Mouse (Mus musculus): ENCODE results near the gene Atp4a. TPM values are rescaled to one million over a fixed set of nuclear protein-coding genes. Genes with fewer than 3 reads are reported as not detected.

The Atp4a gene
- 1.6 and 1.8 TPM in 2 replicates for polyA plus RNA-seq (2016; fragmentation: Nextera tagmentation; extraction: Ambion mirVana)

- Histone ChIP-seq H3K27ac (no peak within 1 kb of the TSS), H3K4me1 (no peaks in the 10 kb centered on the region), H3K36me3 (replicated peaks) (no peaks in the 10 kb centered on the region), H3K4me2 (no peak within 1 kb of the TSS), H3K27me3 (peaks cover 40% of the 10 kb centered on the region), H3K9me3 (no peaks in the 10 kb centered on the region), H3K9ac (no peak within 1 kb of the TSS), H3K4me3 (replicated peaks) (no peak within 1 kb of the TSS)
- WGBS = 81% methylated on average over 3 of the region's 3 CpGs
- ATAC-seq (ENCODE audit: low FRiP score) = no peak
These were observed at the start of gene Atp4a for GRCm38 (mm10) chr7:30711942-30712341. Atp4a (plus strand) TSS chr7:30712209.

GRCm38 (mm10) chr7:30664529-30665200 lies 47.3 kb upstream of the Atp4a start, which contains the start of gene Haus5:
Haus5 (minus strand) TSS chr7:30664994.
- WGBS = under 1% methylated on average over 34 of the region's 34 CpGs
- H3K4me2 ChIP-seq = peak within 1 kb of the TSS; percentile 74
- H3K36me3 ChIP-seq (replicated peaks) = peaks cover 26% of the 10 kb centered on the region
- H3K27ac ChIP-seq = 0 out of 2 replicates have a peak within 1 kb of the TSS, but pooled peaks have one; percentile 19
- H3K4me3 ChIP-seq (replicated peaks) = peak within 1 kb of the TSS; percentile 68
- H3K27me3 ChIP-seq = no peaks in the 10 kb centered on the region
- H3K9me3 ChIP-seq = no peaks in the 10 kb centered on the region
- ATAC-seq (ENCODE audit: low FRiP score) = peak; percentile 94
- H3K9ac ChIP-seq = peak within 1 kb of the TSS; percentile 71
- H3K4me1 ChIP-seq = peaks cover 11% of the 10 kb centered on the region

GRCm38 (mm10) chr7:30665321-30665720 lies 46.7 kb upstream of the Atp4a start:
- Histone ChIP-seq H3K4me2 (peak overlapping the region; percentile 74), H3K9me3 (no peaks in the 10 kb centered on the region), H3K27me3 (no peaks in the 10 kb centered on the region), H3K36me3 (replicated peaks) (peaks cover 20% of the 10 kb centered on the region), H3K4me1 (peaks cover 11% of the 10 kb centered on the region), H3K27ac (no peak overlapping the region), H3K4me3 (replicated peaks) (peak overlapping the region; percentile 68), H3K9ac (peak overlapping the region; percentile 71)
- ATAC-seq (ENCODE audit: low FRiP score) = peak; percentile 57
- 4% methylated on average over 11 of the region's 11 CpGs for WGBS

GRCm38 (mm10) chr7:30669229-30669628 lies 42.8 kb upstream of the Atp4a start:
- Histone ChIP-seq H3K36me3 (replicated peaks) (no peaks in the 10 kb centered on the region), H3K4me3 (replicated peaks) (no peak overlapping the region), H3K27me3 (no peaks in the 10 kb centered on the region), H3K4me1 (peaks cover 10% of the 10 kb centered on the region), H3K27ac (no peak overlapping the region), H3K4me2 (no peak overlapping the region), H3K9ac (no peak overlapping the region), H3K9me3 (no peaks in the 10 kb centered on the region)
- ATAC-seq (ENCODE audit: low FRiP score) = no peak
- WGBS = 45% methylated on average over 3 of the region's 3 CpGs

GRCm38 (mm10) chr7:30671480-30671879 lies 40.5 kb upstream of the Atp4a start, which contains the start of gene Pmis2:
Pmis2 (minus strand) TSS chr7:30671605.
- no peak within 1 kb of the TSS for H3K4me2 ChIP-seq
- no peak within 1 kb of the TSS for H3K27ac ChIP-seq
- no peak within 1 kb of the TSS for H3K4me3 ChIP-seq (replicated peaks)
- H3K4me1 ChIP-seq = no peaks in the 10 kb centered on the region
- H3K27me3 ChIP-seq = peaks cover 3% of the 10 kb centered on the region; the same call in 1 of the 2 replicates
- no peak for ATAC-seq (ENCODE audit: low FRiP score)
- H3K9ac ChIP-seq = no peak within 1 kb of the TSS
- H3K9me3 ChIP-seq = no peaks in the 10 kb centered on the region
- H3K36me3 ChIP-seq (replicated peaks) = no peaks in the 10 kb centered on the region
- whole genome bisulfite sequencing = 69% methylated on average over 9 of the region's 9 CpGs

- no peaks in the 10 kb centered on the region for H3K4me1 ChIP-seq
- WGBS = 68% methylated on average over 5 of the region's 5 CpGs
- H3K4me2 ChIP-seq = no peak overlapping the region
- no peak overlapping the region for H3K9ac ChIP-seq
- no peak for ATAC-seq (ENCODE audit: low FRiP score)
- no peaks in the 10 kb centered on the region for H3K9me3 ChIP-seq
- no peak overlapping the region for H3K27ac ChIP-seq
- peaks cover 3% of the 10 kb centered on the region; the same call in 1 of the 2 replicates for H3K27me3 ChIP-seq
- no peak overlapping the region for H3K4me3 ChIP-seq (replicated peaks)
- no peaks in the 10 kb centered on the region for H3K36me3 ChIP-seq (replicated peaks)
These were observed 33.6 kb upstream of the Atp4a start for GRCm38 (mm10) chr7:30678263-30678975.

- H3K27ac ChIP-seq = no peak overlapping the region
- H3K4me1 ChIP-seq = no peaks in the 10 kb centered on the region
- no peaks in the 10 kb centered on the region for H3K36me3 ChIP-seq (replicated peaks)
- no peaks in the 10 kb centered on the region for H3K9me3 ChIP-seq
- 69% methylated on average over 5 of the region's 5 CpGs for WGBS
- peaks cover 10% of the 10 kb centered on the region for H3K27me3 ChIP-seq
- ATAC-seq (ENCODE audit: low FRiP score) = no peak
- no peak overlapping the region for H3K4me2 ChIP-seq
- no peak overlapping the region for H3K4me3 ChIP-seq (replicated peaks)
- H3K9ac ChIP-seq = no peak overlapping the region
These were observed 30.1 kb upstream of the Atp4a start for GRCm38 (mm10) chr7:30681897-30682296.

GRCm38 (mm10) chr7:30683425-30683824 lies 28.6 kb upstream of the Atp4a start:
- Histone ChIP-seq H3K27me3 (peaks cover 25% of the 10 kb centered on the region), H3K4me1 (no peaks in the 10 kb centered on the region), H3K4me2 (no peak overlapping the region), H3K27ac (no peak overlapping the region), H3K9ac (no peak overlapping the region), H3K36me3 (replicated peaks) (no peaks in the 10 kb centered on the region), H3K4me3 (replicated peaks) (no peak overlapping the region), H3K9me3 (no peaks in the 10 kb centered on the region)
- ATAC-seq (ENCODE audit: low FRiP score) = no peak
- WGBS = 84% methylated on average over 2 of the region's 2 CpGs

GRCm38 (mm10) chr7:30688325-30688724 lies 23.7 kb upstream of the Atp4a start:
- Histone ChIP-seq H3K36me3 (replicated peaks) (no peaks in the 10 kb centered on the region), H3K9me3 (no peaks in the 10 kb centered on the region), H3K27ac (no peak overlapping the region), H3K4me1 (no peaks in the 10 kb centered on the region), H3K9ac (no peak overlapping the region), H3K4me3 (replicated peaks) (no peak overlapping the region), H3K4me2 (no peak overlapping the region), H3K27me3 (peaks cover 26% of the 10 kb centered on the region)
- ATAC-seq (ENCODE audit: low FRiP score) = no peak
- 68% methylated on average over 6 of the region's 6 CpGs for WGBS

GRCm38 (mm10) chr7:30698101-30698500 lies 13.9 kb upstream of the Atp4a start:
- Histone ChIP-seq H3K4me2 (no peak overlapping the region), H3K9ac (no peak overlapping the region), H3K9me3 (no peaks in the 10 kb centered on the region), H3K36me3 (replicated peaks) (no peaks in the 10 kb centered on the region), H3K4me1 (no peaks in the 10 kb centered on the region), H3K27ac (no peak overlapping the region), H3K4me3 (replicated peaks) (no peak overlapping the region), H3K27me3 (no peaks in the 10 kb centered on the region; the same call in 1 of the 2 replicates)
- ATAC-seq (ENCODE audit: low FRiP score) = no peak
- 76% methylated on average over 5 of the region's 5 CpGs for WGBS

GRCm38 (mm10) chr7:30698589-30698988 lies 13.4 kb upstream of the Atp4a start, which contains the start of gene 2200002J24Rik:
2200002J24Rik (plus strand) TSS chr7:30698926.
- no peak within 1 kb of the TSS for H3K4me3 ChIP-seq (replicated peaks)
- no peaks in the 10 kb centered on the region; the same call in 1 of the 2 replicates for H3K27me3 ChIP-seq
- H3K36me3 ChIP-seq (replicated peaks) = no peaks in the 10 kb centered on the region
- no peak within 1 kb of the TSS for H3K27ac ChIP-seq
- H3K9me3 ChIP-seq = no peaks in the 10 kb centered on the region
- ATAC-seq (ENCODE audit: low FRiP score) = no peak
- H3K9ac ChIP-seq = no peak within 1 kb of the TSS
- no peaks in the 10 kb centered on the region for H3K4me1 ChIP-seq
- no peak within 1 kb of the TSS for H3K4me2 ChIP-seq
- WGBS = 41% methylated on average over 9 of the region's 9 CpGs

GRCm38 (mm10) chr7:30706214-30706882 lies 5.7 kb upstream of the Atp4a start:
- H3K36me3 ChIP-seq (replicated peaks) = no peaks in the 10 kb centered on the region
- ATAC-seq (ENCODE audit: low FRiP score) = no peak
- WGBS = 78% methylated on average over 8 of the region's 8 CpGs

More at GRCm38 (mm10) chr7:30706214-30706882, 5.7 kb upstream of the Atp4a start:
- peaks cover 12% of the 10 kb centered on the region for H3K27me3 ChIP-seq
- H3K4me1 ChIP-seq = no peaks in the 10 kb centered on the region
- H3K9ac ChIP-seq = no peak overlapping the region
- no peaks in the 10 kb centered on the region for H3K9me3 ChIP-seq
- no peak overlapping the region for H3K4me3 ChIP-seq (replicated peaks)
- H3K27ac ChIP-seq = no peak overlapping the region
- no peak overlapping the region for H3K4me2 ChIP-seq

Measured in forebrain, embryonic 12.5 days (tissue).